Comparison of ENCODE assay signal across 8 mouse cellular contexts in the genomic region with DNA sequence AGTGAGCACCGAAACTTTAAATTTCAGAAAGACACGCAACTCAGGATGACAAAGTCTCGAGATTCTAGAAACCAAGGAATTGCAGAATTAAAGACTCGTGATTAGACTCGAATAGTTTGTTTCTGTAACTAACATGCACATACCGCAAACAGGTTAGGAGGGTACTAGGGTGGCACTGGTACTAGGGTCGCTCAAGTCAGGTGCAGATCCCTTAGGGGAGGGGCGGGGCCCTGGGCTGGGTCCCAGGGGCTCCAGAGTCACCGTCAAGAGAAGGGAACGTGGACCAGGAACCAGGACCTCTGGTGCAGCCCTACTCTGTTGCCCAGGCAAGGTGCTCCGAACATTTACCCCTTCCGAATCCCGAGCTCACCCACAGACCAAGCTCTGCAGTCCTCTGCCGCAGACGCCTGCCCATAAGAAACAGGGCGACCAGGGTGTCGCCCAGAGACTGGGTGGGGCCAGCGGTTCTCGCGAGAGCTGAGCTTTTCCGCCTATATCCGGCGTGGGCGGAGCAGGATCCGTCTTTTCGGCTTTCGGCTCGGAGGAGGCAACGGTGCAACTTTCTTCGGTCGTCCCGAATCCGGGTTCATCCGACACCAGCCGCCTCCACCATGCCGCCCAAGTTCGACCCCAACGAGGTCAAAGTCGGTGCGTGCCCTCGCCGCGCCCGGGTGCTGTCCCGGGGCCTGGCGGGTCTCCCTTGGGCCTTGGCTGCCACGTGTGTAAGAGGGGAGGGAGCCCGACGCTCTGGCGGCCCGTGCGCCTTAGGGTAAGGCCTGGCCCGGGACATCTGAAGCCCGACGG. TPM values are rescaled to one million over a fixed set of nuclear protein-coding genes. Genes with fewer than 3 reads are reported as not detected.
DNase-seq lines count a peak whose midpoint lies in the region; ATAC-seq lines count a peak whose summit lies in the region.

Gene Rpl12 (plus strand): TSS at position 368 of the 804 bp plus-strand sequence.
Gene Lrsam1 (minus strand): TSS at position 423 of the 804 bp plus-strand sequence.

- peak within 1 kb of the TSS; percentile 79 for H3K4me3 ChIP-seq in hindbrain, embryonic 13.5 days

- H3K27ac ChIP-seq in hindbrain, embryonic 13.5 days, result peak within 1 kb of the TSS; percentile 82

- 3% methylated on average over 55 of the region's 55 CpGs for WGBS in hindbrain, embryonic 13.5 days

- peak within 1 kb of the TSS; percentile 97 for H3K4me2 ChIP-seq in hindbrain, embryonic 13.5 days

- ATAC-seq in hindbrain, embryonic 13.5 days (ENCODE audit: low FRiP score), result peak; percentile 93

- peaks cover 50% of the 10 kb centered on the region for H3K36me3 ChIP-seq in hindbrain, embryonic 13.5 days

- peak within 1 kb of the TSS; percentile 91 for H3K9ac ChIP-seq in hindbrain, embryonic 13.5 days

- peak; percentile 97 for DNase-seq in NIH3T3 (ENCODE audit: low read depth)
- peak; percentile 96 to 97 for DNase-seq in cerebellum, postnatal 10 days
- DNase-seq in frontal cortex, postnatal 14 days (ENCODE audit: low spot score in 2 of 2), result peak; percentile 89 to 90
- DNase-seq in layer of hippocampus, postnatal 36 days, result peak; percentile 94
- DNase-seq in lung, postnatal 36 days, result peak; percentile 96
- peak; percentile 96 for DNase-seq in retina, postnatal 1 day
- DNase-seq in urinary bladder, adult 18-20 months (ENCODE audit: low spot score in 2 of 2), result peak; percentile 92 to 98

- H3K27me3 ChIP-seq in hindbrain, embryonic 13.5 days, result no peaks in the 10 kb centered on the region

- H3K9me3 ChIP-seq in hindbrain, embryonic 13.5 days, result no peaks in the 10 kb centered on the region

- peaks cover 49% of the 10 kb centered on the region for H3K4me1 ChIP-seq in hindbrain, embryonic 13.5 days (replicated peaks)

RNA-seq across cellular contexts. Expression of gene Rpl12, which starts in this region (rescaled TPM):
- polyA plus RNA-seq in hindbrain, embryonic 13.5 days (2015; fragmentation: Nextera tagmentation; extraction: Ambion mirVana), result 92.0 and 108 TPM in 2 replicates
- 100 to 1,000 TPM; 110 to 112 TPM for total RNA-seq in layer of hippocampus, postnatal 36 days (2021)

RNA-seq across cellular contexts. Expression of gene Lrsam1, which starts in this region (rescaled TPM):
- 19.6 and 26.0 TPM in 2 replicates for polyA plus RNA-seq in hindbrain, embryonic 13.5 days (2015; fragmentation: Nextera tagmentation; extraction: Ambion mirVana)
- total RNA-seq in layer of hippocampus, postnatal 36 days (2021), result 10 to 100 TPM; 32.4 to 34.7 TPM

Comparison
In these comparisons a context has a peak if more than half of its experiments do, and no peak if none do; other contexts are left out.
1. Peak in every context shown above with its lines: DNase-seq, ATAC-seq, H3K4me3 ChIP-seq and H3K27ac ChIP-seq.